Mouse (Mus musculus) lung, postnatal 0 days (tissue): ENCODE results near the gene Scnn1g. TPM values are rescaled to one million over a fixed set of nuclear protein-coding genes. Genes with fewer than 3 reads are reported as not detected.

ENCODE experiments used
- ATAC-seq: fragments of 200-750 bp; cut with Nextera tagmentation; 2 replicates; pipeline ENCODE4 v1.8.0; 2017; ENCODE audit warnings: moderate library complexity
- DNase-seq: peaks from one replicate; pipeline ENCODE4 v3.0.0-alpha.2; 2016; ENCODE audit warnings: low spot score
- H3K27ac ChIP-seq: fragments of 300-500 bp; sonication (generic); 2 replicates; pipeline ENCODE4 v1.5.1; 2014; ENCODE audit warnings: antibody characterized with exemption, mild to moderate bottlenecking, low read length, mixed read lengths
- H3K27me3 ChIP-seq: fragments of 300-500 bp; sonication (generic); replicated peaks from 2 replicates; pipeline ENCODE4 v1.6.1; 2014; ENCODE audit warnings: low read length, mixed read lengths; ENCODE audit not compliant: insufficient read depth
- H3K36me3 ChIP-seq: fragments of 300-500 bp; sonication (generic); 2 replicates; pipeline ENCODE4 v1.6.1; 2014; ENCODE audit warnings: low read length, mixed read lengths; ENCODE audit not compliant: insufficient read depth
- H3K4me1 ChIP-seq: fragments of 300-500 bp; sonication (generic); 2 replicates; pipeline ENCODE4 v1.6.1; 2014; ENCODE audit warnings: antibody characterized with exemption, low read depth, low read length, mixed read lengths; ENCODE audit not compliant: insufficient read depth
- H3K4me2 ChIP-seq: fragments of 300-500 bp; sonication (generic); replicated peaks from 2 replicates; pipeline ENCODE4 v1.6.1; 2014; ENCODE audit warnings: low read depth, mild to moderate bottlenecking, low read length, moderate library complexity, mixed read lengths
- H3K4me3 ChIP-seq: fragments of 300-500 bp; sonication (generic); 2 replicates; pipeline ENCODE4 v1.5.1; 2014; ENCODE audit warnings: low read depth, low read length
- H3K9ac ChIP-seq: fragments of 300-500 bp; sonication (generic); replicated peaks from 2 replicates; pipeline ENCODE4 v1.6.1; 2014; ENCODE audit warnings: low read depth, mild to moderate bottlenecking
- H3K9me3 ChIP-seq: fragments of 300-500 bp; sonication (generic); 2 replicates; pipeline ENCODE4 v1.6.1; 2016; ENCODE audit warnings: low read length, mixed read lengths
- CTCF ChIP-seq: IDR thresholded peaks from 2 replicates; pipeline ENCODE4 v1.5.1; 2016; ENCODE audit warnings: antibody characterized with exemption, mild to moderate bottlenecking
- EP300 ChIP-seq: IDR thresholded peaks from 2 replicates; pipeline ENCODE4 v1.6.1; 2016; ENCODE audit warnings: antibody characterized with exemption, mild to moderate bottlenecking, control low read depth
- WGBS: fragments of 180-500 bp; shearing (Covaris S2); extraction: QIAGEN DNeasy Blood & Tissue Kit; methylation state at CpG from one replicate; pipeline ENCODE4 v1.1.7; 2014; 5-methylcytosine and 5-hydroxymethylcytosine counted together
- polyA plus RNA-seq: library from polyadenylated mRNA; unstranded; fragments of >200 nt; fragmentation: Nextera tagmentation; extraction: Ambion mirVana; gene quantifications from 2 replicates; pipeline ENCODE4 v1.2.1, GENCODE M21; 2015

Gene Scnn1g
- polyA plus RNA-seq, 1 experiment from 2014 or later, result 139 TPM

DNA sequence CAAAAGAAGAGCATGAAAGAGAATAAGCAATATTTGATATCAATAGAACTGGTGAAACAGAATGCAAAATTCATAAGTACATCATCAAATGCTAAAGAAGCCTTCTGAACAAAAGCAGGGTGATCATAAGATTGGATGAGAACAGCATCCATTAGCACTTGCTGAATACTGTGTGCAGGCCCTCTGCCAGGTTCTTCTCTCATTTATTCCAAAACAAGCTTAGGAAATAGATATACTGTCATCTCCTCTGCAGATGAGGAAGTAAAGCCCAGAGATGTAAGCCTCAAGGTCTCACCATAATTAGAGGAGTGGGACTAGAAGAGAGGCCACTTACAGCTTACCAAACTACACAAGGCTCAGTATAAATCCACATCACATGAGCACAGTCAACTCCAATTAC lies 35.1 kb upstream of the Scnn1g start:
- no peak overlapping the region for H3K27ac ChIP-seq
- H3K4me2 ChIP-seq, result no peak overlapping the region
- no peaks in the 10 kb centered on the region for H3K27me3 ChIP-seq
- TF ChIP-seq EP300 (no peak), CTCF (no peak)
- H3K4me1 ChIP-seq, result peaks cover 13% of the 10 kb centered on the region; the same call in 1 of the 2 replicates
- H3K36me3 ChIP-seq, result no peaks in the 10 kb centered on the region
- DNase-seq (no peak), ATAC-seq (no peak)
- H3K4me3 ChIP-seq, result no peak overlapping the region
- no peak overlapping the region for H3K9ac ChIP-seq
- no peaks in the 10 kb centered on the region for H3K9me3 ChIP-seq

DNA sequence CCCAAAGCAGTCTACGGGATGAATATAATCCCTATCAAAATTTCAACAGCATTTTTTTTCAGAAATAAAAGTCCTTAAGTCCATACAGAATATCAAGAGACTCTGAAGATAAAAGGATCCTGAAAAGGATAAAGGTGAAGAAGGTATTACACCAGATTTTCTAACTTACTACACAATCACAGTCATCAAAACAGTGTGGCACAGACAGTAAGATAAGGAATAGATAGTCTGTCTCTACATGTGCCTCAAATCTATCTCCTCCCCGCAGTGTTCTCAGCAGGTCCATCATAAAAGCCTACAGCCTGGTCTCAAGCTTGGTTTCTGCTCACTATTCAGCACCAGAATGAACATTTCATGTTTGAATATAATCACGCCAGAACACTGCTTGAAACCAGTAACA lies 33.8 kb upstream of the Scnn1g start:
- H3K27ac ChIP-seq, result no peak overlapping the region
- no peak overlapping the region for H3K9ac ChIP-seq
- H3K9me3 ChIP-seq, result no peaks in the 10 kb centered on the region
- 91% methylated on average over 3 of the region's 3 CpGs for WGBS
- no peak for DNase-seq
- no peaks in the 10 kb centered on the region for H3K27me3 ChIP-seq
- no peaks in the 10 kb centered on the region for H3K36me3 ChIP-seq
- no peak overlapping the region for H3K4me2 ChIP-seq
- ATAC-seq, result no peak
- H3K4me1 ChIP-seq, result peaks cover 18% of the 10 kb centered on the region; the same call in 1 of the 2 replicates
- no peak overlapping the region for H3K4me3 ChIP-seq
- TF ChIP-seq EP300, result no peak
- TF ChIP-seq CTCF, result no peak

DNA sequence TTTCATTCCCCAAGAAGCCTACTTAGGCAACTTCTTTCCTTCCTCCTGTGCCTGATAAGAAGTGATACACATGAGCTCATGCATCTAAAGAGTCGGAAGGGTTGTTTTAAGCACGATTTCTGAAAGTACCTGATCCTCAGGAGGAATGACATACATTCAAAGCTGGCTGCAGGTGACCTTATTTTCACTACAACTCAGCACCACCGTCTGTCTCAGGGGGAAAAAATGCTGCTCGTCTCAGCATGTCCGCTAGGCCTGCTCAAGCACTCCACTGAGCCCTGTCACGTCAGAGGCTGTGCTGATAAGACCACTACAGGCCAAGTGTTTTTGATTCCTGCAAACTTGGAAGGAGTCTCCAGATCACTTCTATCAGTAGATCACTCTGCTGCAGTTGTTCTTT lies 32.3 kb upstream of the Scnn1g start:
- H3K27ac ChIP-seq, result no peak overlapping the region
- peak; percentile 13 for DNase-seq
- TF ChIP-seq EP300, result no peak
- TF ChIP-seq CTCF, result peak; percentile 8; the same call in 1 of the 2 replicates

DNA sequence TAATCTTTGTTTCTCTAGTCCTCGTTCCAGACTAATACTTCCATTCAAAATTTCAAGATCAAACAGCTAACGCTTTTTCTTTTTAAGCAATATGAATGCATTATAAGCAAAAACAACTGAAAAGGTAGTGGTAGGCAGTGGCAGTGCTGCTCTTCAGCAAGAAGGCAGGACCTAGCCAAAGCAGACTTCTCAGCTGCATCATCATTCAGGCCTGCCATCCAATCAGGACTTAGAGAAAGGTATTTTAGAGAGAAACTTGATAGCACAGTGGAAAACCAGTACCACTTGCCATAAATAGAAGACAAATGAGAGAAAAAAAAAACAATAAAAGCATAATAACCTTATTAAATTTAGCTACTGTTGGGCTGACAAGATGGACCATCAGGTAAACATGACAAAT lies 29.2 kb upstream of the Scnn1g start:
- TF ChIP-seq CTCF, result no peak
- TF ChIP-seq EP300, result no peak
- Histone ChIP-seq H3K4me3 (no peak overlapping the region), H3K9me3 (no peaks in the 10 kb centered on the region), H3K27me3 (no peaks in the 10 kb centered on the region), H3K4me1 (peaks cover 25% of the 10 kb centered on the region), H3K4me2 (no peak overlapping the region; the same call in 1 of the 2 replicates), H3K27ac (no peak overlapping the region), H3K9ac (no peak overlapping the region), H3K36me3 (no peaks in the 10 kb centered on the region)
- DNase-seq (no peak), ATAC-seq (no peak)
- 90% methylated on average over 2 of the region's 2 CpGs for WGBS

More for the DNA sequence above, 32.3 kb upstream of the Scnn1g start:
- no peak overlapping the region for H3K4me3 ChIP-seq
- H3K4me1 ChIP-seq, result peaks cover 25% of the 10 kb centered on the region
- H3K27me3 ChIP-seq, result no peaks in the 10 kb centered on the region
- 27% methylated on average over 6 of the region's 6 CpGs for WGBS
- no peaks in the 10 kb centered on the region for H3K36me3 ChIP-seq
- no peak overlapping the region for H3K9ac ChIP-seq
- no peaks in the 10 kb centered on the region for H3K9me3 ChIP-seq
- peak; percentile 31; the same call in 1 of the 2 replicates for ATAC-seq
- H3K4me2 ChIP-seq, result no peak overlapping the region

DNA sequence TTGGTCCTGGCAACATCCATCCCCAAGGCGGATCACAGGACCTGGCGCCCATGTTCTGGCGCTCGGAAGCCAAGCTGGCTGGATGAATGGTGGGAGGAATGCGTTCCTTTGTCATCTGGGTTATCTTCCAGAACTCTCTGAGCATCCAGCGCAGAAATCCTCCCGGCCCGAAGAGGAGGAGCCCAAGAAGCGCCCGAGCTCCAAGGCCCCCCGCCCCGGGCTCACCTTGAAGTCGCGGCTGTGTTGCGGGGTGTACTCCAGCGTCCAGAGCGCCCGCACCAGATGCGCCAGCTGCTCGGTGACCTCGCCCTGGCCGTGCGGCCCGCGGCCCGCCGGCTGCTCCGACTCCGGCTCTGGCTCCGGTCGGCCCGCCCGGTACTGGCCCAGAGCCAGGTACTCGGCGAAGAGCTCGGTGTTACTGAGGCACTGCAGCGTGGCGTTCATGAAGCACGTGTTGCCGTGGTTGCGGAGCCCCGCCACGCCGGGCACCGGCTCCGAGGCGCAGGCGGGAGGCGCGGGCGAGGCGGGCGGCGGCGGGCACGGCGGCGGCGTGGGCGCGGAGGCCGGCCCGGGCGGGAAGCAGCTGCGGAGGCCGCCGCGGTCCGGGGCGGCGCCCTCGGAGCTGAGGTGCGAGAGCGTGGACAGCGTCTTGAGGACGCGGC lies 27.7 kb upstream of the Scnn1g start:
- WGBS, result 4% methylated on average over 54 of the region's 77 CpGs
- Histone ChIP-seq H3K9ac (peak overlapping the region; percentile 69), H3K36me3 (no peaks in the 10 kb centered on the region), H3K27me3 (no peaks in the 10 kb centered on the region), H3K4me2 (peak overlapping the region; percentile 96), H3K4me3 (peak overlapping the region; percentile 89), H3K4me1 (peaks cover 25% of the 10 kb centered on the region), H3K27ac (peak overlapping the region; percentile 77), H3K9me3 (no peaks in the 10 kb centered on the region)
- peak; percentile 36 for ATAC-seq
- no peak for TF ChIP-seq CTCF
- no peak for TF ChIP-seq EP300
- DNase-seq, result peak; percentile 53

DNA sequence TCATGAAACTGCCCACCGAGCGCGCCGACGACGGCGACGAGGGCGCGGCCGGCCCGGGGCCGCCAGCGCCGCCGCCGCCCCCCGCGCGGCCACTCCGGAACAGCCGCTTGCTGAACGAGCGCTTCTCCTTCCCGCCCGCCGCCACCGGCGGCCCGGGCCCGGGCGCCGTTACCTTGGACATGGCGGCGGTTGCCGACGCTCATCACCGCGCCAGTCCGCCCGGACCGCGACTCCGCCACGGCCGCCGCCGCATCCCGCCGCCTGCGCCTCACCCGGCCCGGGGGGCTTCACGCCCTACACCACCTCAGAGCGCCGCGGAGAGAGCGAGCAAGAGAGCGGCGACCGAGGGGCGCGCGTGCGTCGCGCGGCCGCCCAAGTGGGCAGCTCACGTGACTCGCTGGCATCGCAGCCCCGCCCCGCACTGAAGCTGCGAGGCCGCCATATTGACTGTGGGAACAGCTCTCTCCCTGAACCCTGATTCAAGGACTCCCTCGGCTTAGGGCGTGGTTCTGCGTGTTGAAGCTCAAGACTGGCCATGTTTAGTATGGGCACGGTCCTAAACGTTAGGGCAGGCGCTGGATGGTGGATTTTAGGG lies 27.1 kb upstream of the Scnn1g start, which contains the start of gene Usp31:
TSS of gene Usp31 (minus strand) at position 181 of the 595 bp plus-strand sequence.
- peaks cover 21% of the 10 kb centered on the region for H3K4me1 ChIP-seq
- H3K9ac ChIP-seq, result peak within 1 kb of the TSS; percentile 69
- H3K27me3 ChIP-seq, result no peaks in the 10 kb centered on the region
- H3K27ac ChIP-seq, result peak within 1 kb of the TSS; percentile 77
- ATAC-seq (peak; percentile 99), DNase-seq (peak; percentile 99)
- H3K4me2 ChIP-seq, result peak within 1 kb of the TSS; percentile 96
- H3K9me3 ChIP-seq, result no peaks in the 10 kb centered on the region
- peak within 1 kb of the TSS; percentile 89 for H3K4me3 ChIP-seq
- WGBS, result under 1% methylated on average over 33 of the region's 82 CpGs
- TF ChIP-seq CTCF (no peak), EP300 (no peak)
- H3K36me3 ChIP-seq, result no peaks in the 10 kb centered on the region
